Mouse (Mus musculus) MEL (cell line): ENCODE measurements around the gene Emg1. TPM values are rescaled to one million over a fixed set of nuclear protein-coding genes. Genes with fewer than 3 reads are reported as not detected.

Experiments used
- DNase-seq: peaks from one replicate; pipeline ENCODE4 v3.0.0; 2011; ENCODE audit warnings: low read depth, low spot score
- H3K27ac ChIP-seq: 2 replicates; pipeline ENCODE4 v1.5.1; 2012; ENCODE audit warnings: low read depth, mild to moderate bottlenecking, control low read depth, low read length, moderate library complexity; ENCODE audit not compliant: control insufficient read depth
- H3K27me3 ChIP-seq, 2 experiments: fragments of 150-350 bp in 1 of 2; sonication (generic) in 1 of 2; 2 replicates each; pipeline ENCODE4 v1.6.1; 2012; ENCODE audit warnings: low read length in 2 of 2, mild to moderate bottlenecking in 2 of 2, improper control_type of control experiment in 1 of 2, moderate library complexity in 1 of 2; ENCODE audit not compliant: insufficient read depth in 2 of 2, control insufficient read depth in 1 of 2
- H3K36me3 ChIP-seq, 2 experiments: 2 replicates each; pipeline ENCODE4 v1.6.1; 2012 to 2014; ENCODE audit warnings: low read length in 2 of 2, improper control_type of control experiment in 1 of 2, inconsistent platforms in 1 of 2, mild to moderate bottlenecking in 1 of 2; ENCODE audit not compliant: insufficient read depth in 2 of 2, control insufficient read depth in 1 of 2
- H3K4me1 ChIP-seq, 2 experiments: fragments of 150-350 bp in 1 of 2; sonication (generic) in 1 of 2; 2 replicates each; pipeline ENCODE4 v1.6.1; 2012; ENCODE audit warnings: low read length in 2 of 2, improper control_type of control experiment in 1 of 2, mild to moderate bottlenecking in 1 of 2; ENCODE audit not compliant: insufficient read depth in 2 of 2, control insufficient read depth in 1 of 2
- H3K4me3 ChIP-seq, 2 experiments: fragments of 150-350 bp in 1 of 2; sonication (generic) in 1 of 2; 2 replicates each; pipeline ENCODE4 v1.5.1; 2012; ENCODE audit warnings: low read depth in 2 of 2, low read length in 2 of 2, mild to moderate bottlenecking in 2 of 2, moderate library complexity in 2 of 2, control low read depth in 1 of 2, improper control_type of control experiment in 1 of 2; ENCODE audit not compliant: control insufficient read depth in 1 of 2, insufficient read depth in 1 of 2
- H3K79me2 ChIP-seq: 2 replicates; pipeline ENCODE4 v1.6.1; 2012; ENCODE audit warnings: mild to moderate bottlenecking, low read length, moderate library complexity; ENCODE audit not compliant: control insufficient read depth, poor library complexity, insufficient read depth
- H3K9ac ChIP-seq: 2 replicates; pipeline ENCODE4 v1.6.1; 2012; ENCODE audit warnings: low read depth, mild to moderate bottlenecking, control low read depth, low read length, moderate library complexity; ENCODE audit not compliant: control insufficient read depth, poor library complexity, severe bottlenecking
- H3K9me3 ChIP-seq: fragments of 150-350 bp; sonication (generic); replicated peaks from 2 replicates; pipeline ENCODE4 v1.6.1; 2012; ENCODE audit warnings: mild to moderate bottlenecking, low read length, improper control_type of control experiment, moderate library complexity; ENCODE audit not compliant: insufficient read depth
- BHLHE40 ChIP-seq: IDR thresholded peaks from 2 replicates; pipeline ENCODE4 v1.6.1; 2012; ENCODE audit warnings: low read depth, mild to moderate bottlenecking, inconsistent platforms, low read length, improper control_type of control experiment, borderline replicate concordance
- CHD1 ChIP-seq: IDR thresholded peaks from 2 replicates; pipeline ENCODE4 v1.6.1; 2012; ENCODE audit warnings: low read depth, mild to moderate bottlenecking, inconsistent platforms, low read length, improper control_type of control experiment
- CHD2 ChIP-seq: IDR thresholded peaks from 2 replicates; pipeline ENCODE4 v1.6.1; 2011; ENCODE audit warnings: low read length, improper control_type of control experiment
- E2F4 ChIP-seq: IDR thresholded peaks from 2 replicates; pipeline ENCODE4 v1.6.1; 2011; ENCODE audit warnings: low read depth, low read length, improper control_type of control experiment, borderline replicate concordance
- ELF1 ChIP-seq: IDR thresholded peaks from 2 replicates; pipeline ENCODE4 v1.6.1; 2014; ENCODE audit warnings: low read depth, mild to moderate bottlenecking, inconsistent platforms, low read length, improper control_type of control experiment, moderate library complexity
- EP300 ChIP-seq, 2 experiments: IDR thresholded peaks; 2 replicates each; pipeline ENCODE4 v1.6.1; 2011; ENCODE audit warnings: improper control_type of control experiment in 2 of 2, low read length in 2 of 2, low read depth in 1 of 2, mild to moderate bottlenecking in 1 of 2
- ETS1 ChIP-seq: IDR thresholded peaks from 2 replicates; pipeline ENCODE4 v1.6.1; 2012; ENCODE audit warnings: low read depth, mild to moderate bottlenecking, inconsistent platforms, low read length, improper control_type of control experiment, moderate library complexity
- GATA1 ChIP-seq: IDR thresholded peaks from 2 replicates; pipeline ENCODE4 v1.6.1; 2011; ENCODE audit warnings: low read depth, low read length, improper control_type of control experiment
- HCFC1 ChIP-seq: IDR thresholded peaks from 2 replicates; pipeline ENCODE4 v1.6.1; 2012; ENCODE audit warnings: low read depth, mild to moderate bottlenecking, inconsistent platforms, low read length, improper control_type of control experiment, moderate library complexity
- KAT2A ChIP-seq: conservative IDR thresholded peaks from 2 replicates; pipeline ENCODE4 v1.6.1; 2012; ENCODE audit warnings: low read depth, low read length, improper control_type of control experiment, inconsistent platforms
- MAZ ChIP-seq: IDR thresholded peaks from 2 replicates; pipeline ENCODE4 v1.6.1; 2012; ENCODE audit warnings: low read depth, mild to moderate bottlenecking, inconsistent platforms, low read length, improper control_type of control experiment
- MEF2A ChIP-seq: IDR thresholded peaks from 2 replicates; pipeline ENCODE4 v1.6.1; 2014; ENCODE audit warnings: low read depth, mild to moderate bottlenecking, inconsistent platforms, low read length, improper control_type of control experiment; ENCODE audit not compliant: poor library complexity, insufficient replicate concordance, severe bottlenecking; ENCODE audit errors: extremely low read depth
- MXI1 ChIP-seq: IDR thresholded peaks from 2 replicates; pipeline ENCODE4 v1.6.1; 2011; ENCODE audit warnings: mild to moderate bottlenecking, low read depth, low read length, improper control_type of control experiment
- MYB ChIP-seq: IDR thresholded peaks from 2 replicates; pipeline ENCODE4 v1.6.1; 2011; ENCODE audit warnings: mild to moderate bottlenecking, low read depth, low read length, improper control_type of control experiment
- MYC ChIP-seq: IDR thresholded peaks from 2 replicates; pipeline ENCODE4 v1.6.1; 2011; ENCODE audit warnings: low read depth, mild to moderate bottlenecking, low read length, improper control_type of control experiment, moderate library complexity
- NELFE ChIP-seq: IDR thresholded peaks from 2 replicates; pipeline ENCODE4 v1.6.1; 2011; ENCODE audit warnings: low read depth, low read length, improper control_type of control experiment
- POLR2A ChIP-seq, 2 experiments: IDR thresholded peaks; 2 replicates each; pipeline ENCODE4 v1.6.1; 2011 to 2012; ENCODE audit warnings: low read length in 2 of 2, mild to moderate bottlenecking in 2 of 2, control low read depth in 1 of 2, improper control_type of control experiment in 1 of 2, low read depth in 1 of 2, moderate library complexity in 1 of 2; ENCODE audit not compliant: control insufficient read depth in 1 of 2, insufficient read depth in 1 of 2, poor library complexity in 1 of 2
- POLR2AphosphoS5 ChIP-seq: IDR thresholded peaks from 2 replicates; pipeline ENCODE4 v1.6.1; 2012; ENCODE audit warnings: low read depth, borderline replicate concordance, mild to moderate bottlenecking, inconsistent platforms, low read length, moderate library complexity, mixed read lengths
- RAD21 ChIP-seq: IDR thresholded peaks from 2 replicates; pipeline ENCODE4 v1.6.1; 2011; ENCODE audit warnings: mild to moderate bottlenecking, low read depth, low read length, improper control_type of control experiment
- SIN3A ChIP-seq: IDR thresholded peaks from 2 replicates; pipeline ENCODE4 v1.6.1; 2012; ENCODE audit warnings: low read length, improper control_type of control experiment, inconsistent platforms
- SMC3 ChIP-seq: IDR thresholded peaks from 2 replicates; pipeline ENCODE4 v1.6.1; 2011; ENCODE audit warnings: low read depth, low read length, improper control_type of control experiment
- TAL1 ChIP-seq: IDR thresholded peaks from 2 replicates; pipeline ENCODE4 v1.6.1; 2012; ENCODE audit warnings: mild to moderate bottlenecking, inconsistent platforms, low read length, moderate library complexity, mixed read lengths
- TBP ChIP-seq: IDR thresholded peaks from 2 replicates; pipeline ENCODE4 v1.8.0; 2011; ENCODE audit warnings: low read depth, low read length, improper control_type of control experiment
- TCF12 ChIP-seq: IDR thresholded peaks from 2 replicates; pipeline ENCODE4 v1.6.1; 2014; ENCODE audit warnings: low read depth, mild to moderate bottlenecking, inconsistent platforms, low read length, improper control_type of control experiment, moderate library complexity
- UBTF ChIP-seq: IDR thresholded peaks from 2 replicates; pipeline ENCODE4 v1.6.1; 2012; ENCODE audit warnings: low read depth, mild to moderate bottlenecking, inconsistent platforms, low read length, improper control_type of control experiment, moderate library complexity, borderline replicate concordance; ENCODE audit not compliant: insufficient read depth
- USF1 ChIP-seq: IDR thresholded peaks from 2 replicates; pipeline ENCODE4 v1.6.1; 2014; ENCODE audit warnings: low read depth, mild to moderate bottlenecking, inconsistent platforms, low read length, improper control_type of control experiment, moderate library complexity
- USF2 ChIP-seq, 2 experiments: IDR thresholded peaks; 2 replicates each; pipeline ENCODE4 v1.6.1; 2011 to 2012; ENCODE audit warnings: improper control_type of control experiment in 2 of 2, low read length in 2 of 2, borderline replicate concordance in 1 of 2, inconsistent platforms in 1 of 2, low read depth in 1 of 2, mild to moderate bottlenecking in 1 of 2; ENCODE audit not compliant: insufficient read depth in 1 of 2
- ZC3H11A ChIP-seq: IDR thresholded peaks from 2 replicates; pipeline ENCODE4 v1.6.1; 2012; ENCODE audit warnings: low read depth, mild to moderate bottlenecking, inconsistent platforms, low read length, improper control_type of control experiment
- ZKSCAN1 ChIP-seq: IDR thresholded peaks from 2 replicates; pipeline ENCODE4 v1.6.1; 2012; ENCODE audit warnings: low read depth, mild to moderate bottlenecking, inconsistent platforms, low read length, improper control_type of control experiment, moderate library complexity
- ZMIZ1 ChIP-seq: IDR thresholded peaks from 2 replicates; pipeline ENCODE4 v1.6.1; 2012; ENCODE audit warnings: low read depth, mild to moderate bottlenecking, inconsistent platforms, low read length, improper control_type of control experiment, moderate library complexity
- polyA plus RNA-seq, 2 experiments: library from polyadenylated mRNA; stranded (reverse) in 1 of 2; unstranded in 1 of 2; fragments of >175 nt in 1 of 2; fragments of >200 nt in 1 of 2; gene quantifications; 2 replicates each; pipeline versions ENCODE4 v1.2.1 to v1.2.4; 2012; ENCODE audit warnings: low replicate concordance in 2 of 2, low read depth in 1 of 2; ENCODE audit not compliant: insufficient read length in 2 of 2, insufficient read depth in 1 of 2, missing spikeins in 1 of 2
- total RNA-seq: library from RNA; depleted of rRNA; stranded (reverse); fragments of 300-350 nt; gene quantifications from 2 replicates; pipeline ENCODE4 v1.2.3, GENCODE M21; 2012

The Emg1 gene
- total and polyA plus RNA-seq, 3 experiments: 346 to 391 TPM; not detected in 1

DNA sequence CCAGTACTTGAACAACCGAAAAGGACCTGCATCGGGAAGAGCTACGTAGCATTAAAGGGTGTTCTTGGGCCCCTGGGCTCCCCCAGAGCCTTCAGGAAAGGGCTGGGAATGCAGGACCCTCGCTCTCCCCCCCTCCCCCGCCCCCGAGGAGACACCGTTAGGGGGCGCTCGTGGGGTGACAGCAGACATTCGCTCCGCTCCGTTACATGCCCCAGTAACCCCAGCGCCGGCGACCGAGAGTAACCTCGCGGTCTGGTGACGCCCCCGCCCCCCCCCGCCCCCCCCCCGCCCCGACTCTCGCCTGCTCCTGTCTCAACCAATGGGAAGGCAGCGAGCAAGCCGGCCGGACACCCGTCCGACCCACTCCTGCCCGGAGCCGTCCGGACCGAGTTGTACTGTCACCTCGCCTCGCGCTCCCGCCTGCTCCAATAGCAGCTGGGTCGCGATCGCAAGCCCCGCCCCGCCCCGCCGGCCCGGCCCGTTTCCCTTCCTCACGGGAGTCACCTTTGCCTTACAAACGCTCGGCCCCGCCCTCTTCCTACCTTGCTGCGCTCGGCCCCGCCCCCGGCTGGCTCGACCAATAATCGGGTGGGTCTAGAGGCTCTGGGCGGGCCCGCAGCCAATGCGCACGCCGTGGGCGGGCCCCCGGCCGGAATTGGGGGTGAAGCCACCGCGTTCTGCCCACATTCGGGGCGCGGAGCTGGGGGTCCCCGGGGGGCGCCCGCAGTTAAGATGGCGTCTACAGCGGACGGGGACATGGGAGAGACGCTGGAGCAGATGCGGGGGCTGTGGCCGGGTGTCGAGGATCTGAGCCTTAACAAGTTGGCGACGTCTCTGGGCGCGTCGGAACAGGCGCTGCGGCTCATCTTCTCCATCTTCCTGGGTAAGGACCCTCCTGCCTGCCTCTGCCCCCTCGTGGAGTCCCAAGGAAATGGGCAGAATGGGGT is 49.2 kb downstream of the Emg1 start, which contains the start of gene Lpcat3 (continued):
- TF ChIP-seq GATA1 (no peak), TBP (peak; percentile 52), RAD21 (peak; percentile 20), MYB (no peak), MYC (peak; percentile 36; the same call in 1 of the 2 replicates), POLR2AphosphoS5 (no peak), KAT2A (no peak; the same call in 1 of the 2 replicates), E2F4 (no peak), ZKSCAN1 (no peak), EP300 (IDR thresholded peaks at IDR 0.05; ENCODE audit: low read depth in 1 of 2, low read length in 2 of 2) (peak in 1 of 2 experiments; percentile 52; a peak in 2 of 4 replicates), MXI1 (peak; percentile 61; the same call in 1 of the 2 replicates), SIN3A (no peak; the same call in none of the 2 replicates), TCF12 (peak; percentile 48; the same call in 1 of the 2 replicates), UBTF (no peak)

DNA sequence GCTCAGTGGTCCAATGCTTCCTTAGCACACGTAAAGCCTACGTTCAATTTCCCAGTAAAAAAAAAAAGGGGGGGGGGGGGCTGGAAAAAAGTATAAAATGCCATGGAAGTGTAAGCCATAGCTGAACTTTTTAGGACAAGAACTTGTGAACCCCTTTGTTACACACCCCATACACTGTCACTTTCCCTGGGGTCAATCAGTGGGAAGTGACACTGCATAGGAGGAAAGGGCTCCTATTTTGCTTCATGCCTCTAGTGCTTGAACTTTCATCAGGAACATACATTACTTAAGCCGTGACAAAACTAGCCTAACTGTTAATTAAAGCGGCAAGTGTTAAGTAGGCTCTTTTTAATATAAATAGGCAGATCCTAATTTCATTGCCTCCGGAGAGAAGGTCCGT is 50.0 kb downstream of the Emg1 start:
- Histone ChIP-seq H3K27me3 (no peaks in the 10 kb centered on the region), H3K9me3 (no peaks in the 10 kb centered on the region), H3K79me2 (peaks cover 37% of the 10 kb centered on the region), H3K27ac (peak overlapping the region; percentile 89), H3K9ac (peak overlapping the region; percentile 94), H3K36me3 (peaks cover 1 to 31% of the 10 kb centered on the region in 2 experiments; a peak in 2 of 4 replicates), H3K4me1 (peaks cover 9 to 22% of the 10 kb centered on the region in 2 experiments), H3K4me3 (peak overlapping the region; percentile 63 to 87)
- DNase-seq: no peak
- TF ChIP-seq KAT2A (0 out of 2 replicates have a peak, but pooled peaks have one; percentile 17), EP300 (IDR thresholded peaks at IDR 0.05; ENCODE audit: low read depth in 1 of 2, low read length in 2 of 2) (no peak), MYB (no peak), SMC3 (0 out of 2 replicates have a peak, but pooled peaks have one; percentile 2), CHD1 (0 out of 2 replicates have a peak, but pooled peaks have one; percentile 76), ELF1 (no peak), TAL1 (no peak), USF1 (no peak), MYC (no peak), MAZ (0 out of 2 replicates have a peak, but pooled peaks have one; percentile 41), ZKSCAN1 (no peak), TBP (no peak; the same call in 1 of the 2 replicates), ETS1 (0 out of 2 replicates have a peak, but pooled peaks have one; percentile 13), CHD2 (no peak), GATA1 (no peak), MEF2A (no peak), HCFC1 (no peak), USF2 (IDR thresholded peaks at IDR 0.05; ENCODE audit: borderline replicate concordance in 1 of 2, insufficient read depth in 1 of 2, low read depth in 1 of 2, low read length in 2 of 2) (no peak), ZC3H11A (no peak; the same call in 1 of the 2 replicates), NELFE (peak; percentile 28; the same call in 1 of the 2 replicates), E2F4 (no peak), POLR2A (IDR thresholded peaks at IDR 0.05; ENCODE audit: control insufficient read depth in 1 of 2, insufficient read depth in 1 of 2, low read depth in 1 of 2, low read length in 2 of 2, poor library complexity in 1 of 2) (no peak), ZMIZ1 (0 out of 2 replicates have a peak, but pooled peaks have one; percentile 21), BHLHE40 (0 out of 2 replicates have a peak, but pooled peaks have one; percentile 23)
